Mouse (Mus musculus) left cerebral cortex, adult 9 months (tissue): ENCODE measurements at regions not wholly inside any gene's neighbourhood (a gene's known extent, or its start where the extent isn't known, plus 50 kb on each side); places are given as distances from the start of the nearest gene placed in this dataset.
A peak's percentile ranks its signal among the peaks of the same experiment; 100 is the strongest.

Experiments
- DNase-seq, 2 experiments: peaks; one replicate each; pipeline ENCODE4 v3.0.0; 2022; ENCODE audit warnings: low spot score in 2 of 2

GRCm38 (mm10) chr13:48316747-48317146, 55.7 kb downstream of the Id4 start:
- no peak for DNase-seq

GRCm38 (mm10) chr13:48317457-48317856, 56.4 kb downstream of the Id4 start:
- DNase-seq, result no peak

GRCm38 (mm10) chr13:48319001-48319400, 58.0 kb downstream of the Id4 start:
- no peak for DNase-seq

DNA sequence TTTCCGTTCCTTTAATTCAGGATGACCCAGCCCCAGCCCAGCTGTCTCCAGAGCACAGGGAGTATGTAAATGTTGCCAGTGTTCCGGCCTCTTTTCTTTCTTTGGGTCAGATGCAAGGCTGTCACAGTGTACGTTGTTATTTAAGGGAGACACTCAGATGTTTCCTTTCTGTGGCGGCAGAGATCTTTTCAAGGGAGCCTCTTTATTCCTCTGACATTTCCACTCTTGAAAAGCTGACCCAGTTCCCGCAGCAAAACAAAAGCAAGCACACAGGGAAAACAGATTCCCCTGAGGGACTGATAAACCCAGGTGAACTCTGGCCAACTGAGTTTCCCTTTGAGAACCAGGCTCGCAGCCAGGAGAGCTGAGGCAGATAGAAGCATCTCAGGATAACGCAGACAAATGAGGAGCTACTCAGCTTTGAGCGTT, 63.3 kb downstream of the Id4 start:
- DNase-seq, result peak in 1 of 2 experiments; percentile 2

DNA sequence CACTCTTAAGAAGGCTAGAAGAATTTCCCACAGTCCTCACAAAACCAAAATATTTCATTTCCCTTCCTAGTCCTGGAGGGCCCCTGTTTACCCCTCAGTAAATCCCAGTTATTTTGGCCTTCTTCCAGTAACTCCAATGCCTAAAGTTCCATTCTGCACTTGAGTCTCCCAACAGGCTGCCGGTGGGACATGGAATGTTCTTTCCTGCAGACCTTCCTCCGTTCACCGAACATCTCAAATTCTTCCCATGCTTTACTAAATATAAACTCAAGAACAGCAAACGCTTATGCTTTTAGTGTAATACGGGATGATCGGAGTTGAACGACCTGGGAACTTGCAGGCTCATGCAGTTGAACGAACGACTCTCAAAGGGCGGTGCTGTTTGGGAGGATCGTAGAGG, 69.6 kb downstream of the Id4 start:
- no peak for DNase-seq

DNA sequence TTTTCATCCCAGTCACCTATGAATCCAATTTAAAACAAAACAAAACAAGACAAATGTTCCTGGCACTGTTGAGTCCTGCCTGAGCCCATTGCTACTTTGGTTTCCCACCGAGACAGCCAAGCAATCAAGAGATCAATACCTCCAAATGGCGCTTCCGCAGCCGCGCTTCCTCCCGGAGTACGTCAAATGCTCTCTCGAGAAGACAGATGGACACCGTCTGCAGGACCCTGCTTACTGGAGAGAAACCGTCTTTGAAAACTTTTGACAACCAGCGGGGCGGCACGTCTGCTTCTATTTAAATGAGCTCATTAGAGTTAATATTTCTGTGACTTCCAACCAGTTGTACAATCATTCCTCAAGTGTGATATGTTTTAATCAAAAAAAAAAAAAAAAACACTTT, 75.1 kb downstream of the Id4 start:
- DNase-seq, result no peak

GRCm38 (mm10) chr13:48336602-48337001, 75.6 kb downstream of the Id4 start:
- DNase-seq, result no peak

DNA sequence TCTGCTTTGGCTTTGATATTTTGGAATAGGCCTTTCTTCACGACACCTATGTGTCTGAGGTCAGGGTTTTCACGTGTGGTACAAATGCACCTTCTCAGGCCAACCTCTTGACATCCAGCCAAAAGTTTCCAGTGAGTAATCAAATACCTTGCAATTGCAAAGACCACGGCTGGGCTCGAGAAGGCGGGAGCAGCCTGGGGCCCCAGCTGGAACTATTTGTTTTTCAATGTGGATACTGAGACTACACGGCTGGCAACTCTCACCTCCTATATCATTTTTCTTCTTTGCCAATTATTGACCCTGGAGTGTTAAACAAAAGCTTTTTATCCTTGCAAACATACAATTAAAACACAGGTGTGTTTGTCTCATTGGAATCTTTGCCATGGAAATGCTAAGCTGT, 77.5 kb downstream of the Id4 start:
- no peak for DNase-seq

DNA sequence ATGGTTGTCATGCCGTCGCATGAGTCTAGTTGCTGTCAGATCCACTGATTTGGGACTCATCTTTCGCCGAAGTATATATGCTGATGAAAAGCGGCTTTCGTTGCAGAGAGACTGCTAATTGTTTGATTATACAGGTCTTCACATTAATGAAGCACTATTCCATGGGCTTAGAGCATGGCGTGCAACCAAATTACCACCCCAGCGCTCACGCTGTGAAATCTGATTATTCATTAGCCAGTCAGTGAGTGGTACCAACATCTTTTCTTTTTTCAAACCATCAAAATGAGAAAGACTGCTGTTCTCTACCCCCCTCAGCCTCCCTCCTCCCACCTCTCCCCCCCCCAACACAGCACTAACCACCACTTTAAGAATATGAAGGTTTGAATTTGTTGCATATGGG, 89.1 kb downstream of the Id4 start:
- DNase-seq, result no peak

- DNase-seq, result no peak
Observed at GRCm38 (mm10) chr13:48350955-48351354, 89.9 kb downstream of the Id4 start.

- no peak for DNase-seq
Observed at GRCm38 (mm10) chr13:48357118-48357517, 96.1 kb downstream of the Id4 start.

GRCm38 (mm10) chr13:48357640-48358039, 96.6 kb downstream of the Id4 start:
- no peak for DNase-seq

GRCm38 (mm10) chr13:48371060-48371459, 110.0 kb downstream of the Id4 start:
- no peak for DNase-seq

GRCm38 (mm10) chr13:48376405-48376804, 115.4 kb downstream of the Id4 start:
- no peak for DNase-seq

GRCm38 (mm10) chr13:48383580-48384445, 122.8 kb downstream of the Id4 start:
- DNase-seq, result no peak

GRCm38 (mm10) chr13:48384901-48385300, 123.9 kb downstream of the Id4 start:
- DNase-seq, result no peak

DNA sequence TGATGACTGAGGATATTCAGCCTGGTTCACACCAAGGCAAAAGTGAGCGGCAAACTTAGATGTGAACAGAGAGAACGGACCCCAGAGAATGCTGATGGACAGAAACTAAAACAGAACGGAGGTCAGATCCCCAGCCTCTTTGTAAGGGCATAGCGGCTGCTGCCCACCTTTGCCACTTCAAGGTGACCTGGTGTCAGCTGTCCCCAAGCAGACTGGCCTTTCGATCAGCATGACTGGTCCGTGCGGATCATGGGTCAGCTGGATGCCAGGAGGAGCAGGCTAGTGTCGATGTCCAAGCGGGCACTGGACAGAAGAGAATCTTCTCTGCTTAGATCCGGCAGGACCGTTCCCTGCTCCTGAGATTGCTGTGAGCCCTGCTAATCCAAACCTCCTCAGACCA, 122.1 kb downstream of the Zfp169 start:
- DNase-seq, result no peak

- DNase-seq, result no peak
Observed at GRCm38 (mm10) chr13:48397761-48398160, 115.5 kb downstream of the Zfp169 start.

DNA sequence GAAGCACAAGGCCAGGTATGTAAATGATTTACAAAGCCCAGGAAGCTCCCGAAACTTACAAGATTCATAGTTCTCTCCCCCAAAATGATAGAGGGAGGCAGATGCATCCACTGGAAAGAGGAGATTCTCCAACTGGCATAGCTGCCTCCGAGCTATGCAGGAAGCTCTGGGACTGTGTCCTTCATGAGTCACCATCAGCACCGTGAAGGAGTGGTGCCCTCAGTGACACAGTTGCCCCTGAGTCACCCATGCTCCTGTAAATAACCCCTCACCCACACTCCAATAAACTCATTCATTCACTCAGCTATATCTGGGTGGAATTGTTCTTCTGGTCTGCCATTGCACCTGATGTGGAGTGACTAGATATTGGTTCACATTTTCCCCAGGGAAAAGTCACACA, 114.6 kb downstream of the Zfp169 start:
- no peak for DNase-seq

GRCm38 (mm10) chr13:48402316-48402715, 110.9 kb downstream of the Zfp169 start:
- no peak for DNase-seq

GRCm38 (mm10) chr13:48422438-48423329, 90.6 kb downstream of the Zfp169 start:
- DNase-seq, result no peak

DNA sequence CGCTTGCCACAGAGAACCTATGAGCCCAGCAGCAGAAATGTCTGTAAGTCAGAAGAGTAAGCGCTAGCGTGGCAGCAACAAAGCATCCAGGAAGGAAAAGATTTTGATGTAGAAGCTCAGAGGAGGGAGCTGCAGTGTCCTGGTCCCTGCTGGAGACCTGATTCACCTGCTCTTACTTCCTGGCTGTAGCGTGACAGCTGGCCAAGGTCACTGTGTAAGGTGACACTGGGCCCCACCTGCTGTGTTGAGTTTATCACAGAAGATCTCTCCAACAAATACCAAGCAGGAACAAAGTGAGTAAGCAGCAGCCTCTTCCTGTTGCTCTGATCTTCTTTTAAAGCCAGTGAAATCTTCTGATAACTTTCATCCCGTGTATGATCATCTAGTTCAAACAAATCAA, 86.4 kb downstream of the Zfp169 start:
- DNase-seq, result no peak
